Mouse (Mus musculus) intestine, postnatal 0 days (tissue): ENCODE measurements around the gene Nap1l4. TPM values are rescaled to one million over a fixed set of nuclear protein-coding genes. Genes with fewer than 3 reads are reported as not detected.

ENCODE experiments used
- ATAC-seq: fragments of 200-750 bp; cut with Nextera tagmentation; 2 replicates; pipeline ENCODE4 v1.8.0; 2017; ENCODE audit warnings: mild to moderate bottlenecking, moderate TSS enrichment, moderate library complexity
- H3K27ac ChIP-seq: fragments of 300-500 bp; sonication (generic); 2 replicates; pipeline ENCODE4 v1.5.1; 2014; ENCODE audit warnings: mild to moderate bottlenecking, low read depth, low read length, moderate library complexity
- H3K27me3 ChIP-seq: fragments of 300-500 bp; sonication (generic); replicated peaks from 2 replicates; pipeline ENCODE4 v1.6.1; 2014; ENCODE audit warnings: low read length, mixed read lengths; ENCODE audit not compliant: control insufficient read depth, insufficient read depth
- H3K36me3 ChIP-seq: fragments of 300-500 bp; sonication (generic); 2 replicates; pipeline ENCODE4 v1.6.1; 2014; ENCODE audit warnings: mild to moderate bottlenecking, moderate library complexity; ENCODE audit not compliant: control insufficient read depth, insufficient read depth
- H3K4me1 ChIP-seq: fragments of 300-500 bp; sonication (generic); replicated peaks from 2 replicates; pipeline ENCODE4 v1.6.1; 2014; ENCODE audit warnings: antibody characterized with exemption, low read length, mixed read lengths; ENCODE audit not compliant: control insufficient read depth, insufficient read depth
- H3K4me2 ChIP-seq: fragments of 300-500 bp; sonication (generic); replicated peaks from 2 replicates; pipeline ENCODE4 v1.6.1; 2014; ENCODE audit warnings: low read depth, mild to moderate bottlenecking, moderate library complexity
- H3K4me3 ChIP-seq: fragments of 300-500 bp; sonication (generic); 2 replicates; pipeline ENCODE4 v1.5.1; 2014; ENCODE audit warnings: low read depth, low read length
- H3K9ac ChIP-seq: fragments of 300-500 bp; sonication (generic); 2 replicates; pipeline ENCODE4 v1.6.1; 2014; ENCODE audit warnings: mild to moderate bottlenecking, low read depth, low read length
- H3K9me3 ChIP-seq: fragments of 300-500 bp; sonication (generic); 2 replicates; pipeline ENCODE4 v1.6.1; 2016; ENCODE audit warnings: mixed run types; ENCODE audit not compliant: control insufficient read depth
- CTCF ChIP-seq: sonication (generic); IDR thresholded peaks from 2 replicates; pipeline ENCODE4 v1.5.1; 2016; ENCODE audit warnings: low read depth, mild to moderate bottlenecking, control low read depth, antibody characterized with exemption, moderate library complexity
- WGBS: fragments of 180-500 bp; shearing (Covaris S2); extraction: QIAGEN DNeasy Blood & Tissue Kit; methylation state at CpG from one replicate; pipeline ENCODE4 v1.1.7; 2014; 5-methylcytosine and 5-hydroxymethylcytosine counted together
- polyA plus RNA-seq: library from polyadenylated mRNA; unstranded; fragments of >200 nt; fragmentation: Nextera tagmentation; extraction: Ambion mirVana; gene quantifications from 2 replicates; pipeline ENCODE4 v1.2.1, GENCODE M21; 2015

The Nap1l4 gene
- polyA plus RNA-seq, 1 experiment from 2014 or later, result 79.9 TPM

GRCm38 (mm10) chr7:143583025-143583424, 34.1 kb upstream of the Nap1l4 start:
- H3K27me3 ChIP-seq, result no peaks in the 10 kb centered on the region
- no peaks in the 10 kb centered on the region for H3K4me1 ChIP-seq
- ATAC-seq, result no peak
- no peaks in the 10 kb centered on the region for H3K9me3 ChIP-seq
- no peak overlapping the region for H3K4me2 ChIP-seq
- peaks cover 81% of the 10 kb centered on the region for H3K36me3 ChIP-seq
- TF ChIP-seq CTCF, result no peak
- no peak overlapping the region for H3K27ac ChIP-seq
- no peak overlapping the region for H3K4me3 ChIP-seq
- 89% methylated on average over 5 of the region's 5 CpGs for WGBS
- H3K9ac ChIP-seq, result no peak overlapping the region

GRCm38 (mm10) chr7:143575751-143576150, 26.8 kb upstream of the Nap1l4 start:
- Histone ChIP-seq H3K4me2 (no peak overlapping the region), H3K4me3 (no peak overlapping the region), H3K9ac (no peak overlapping the region), H3K27ac (no peak overlapping the region), H3K9me3 (no peaks in the 10 kb centered on the region), H3K4me1 (no peaks in the 10 kb centered on the region), H3K27me3 (no peaks in the 10 kb centered on the region), H3K36me3 (peaks cover 90% of the 10 kb centered on the region)
- TF ChIP-seq CTCF, result no peak
- no peak for ATAC-seq
- 92% methylated on average over 11 of the region's 11 CpGs for WGBS

GRCm38 (mm10) chr7:143565648-143566039, 16.7 kb upstream of the Nap1l4 start:
- H3K27ac ChIP-seq, result no peak overlapping the region
- no peaks in the 10 kb centered on the region for H3K27me3 ChIP-seq
- H3K9me3 ChIP-seq, result no peaks in the 10 kb centered on the region
- no peak for ATAC-seq
- TF ChIP-seq CTCF, result no peak
- no peak overlapping the region for H3K9ac ChIP-seq
- H3K36me3 ChIP-seq, result peaks cover 85% of the 10 kb centered on the region
- WGBS, result 76% methylated on average over 3 of the region's 3 CpGs
- no peak overlapping the region for H3K4me3 ChIP-seq
- no peak overlapping the region for H3K4me2 ChIP-seq
- H3K4me1 ChIP-seq, result no peaks in the 10 kb centered on the region

GRCm38 (mm10) chr7:143565015-143565647, 16.2 kb upstream of the Nap1l4 start:
- 95% methylated on average over 6 of the region's 6 CpGs for WGBS
- Histone ChIP-seq H3K27ac (no peak overlapping the region), H3K4me1 (no peaks in the 10 kb centered on the region), H3K36me3 (peaks cover 85% of the 10 kb centered on the region), H3K4me2 (no peak overlapping the region), H3K9ac (no peak overlapping the region), H3K4me3 (no peak overlapping the region), H3K9me3 (no peaks in the 10 kb centered on the region), H3K27me3 (no peaks in the 10 kb centered on the region)
- no peak for ATAC-seq
- TF ChIP-seq CTCF, result no peak

- TF ChIP-seq CTCF, result no peak
- peaks cover 85% of the 10 kb centered on the region for H3K36me3 ChIP-seq
- no peaks in the 10 kb centered on the region for H3K4me1 ChIP-seq
- no peaks in the 10 kb centered on the region for H3K27me3 ChIP-seq
- ATAC-seq, result no peak
- H3K27ac ChIP-seq, result no peak overlapping the region
- H3K4me2 ChIP-seq, result no peak overlapping the region
- H3K9me3 ChIP-seq, result no peaks in the 10 kb centered on the region
- H3K9ac ChIP-seq, result no peak overlapping the region
- H3K4me3 ChIP-seq, result no peak overlapping the region
- 83% methylated on average over 5 of the region's 5 CpGs for WGBS
Measured at GRCm38 (mm10) chr7:143563787-143564186, 14.9 kb upstream of the Nap1l4 start.

- peaks cover 67% of the 10 kb centered on the region for H3K36me3 ChIP-seq
- H3K4me2 ChIP-seq, result no peak overlapping the region
- no peaks in the 10 kb centered on the region for H3K27me3 ChIP-seq
- 84% methylated on average over 7 of the region's 7 CpGs for WGBS
- H3K4me3 ChIP-seq, result no peak overlapping the region
- no peak overlapping the region for H3K9ac ChIP-seq
- TF ChIP-seq CTCF, result no peak
- no peak overlapping the region for H3K27ac ChIP-seq
- no peaks in the 10 kb centered on the region for H3K4me1 ChIP-seq
- no peak for ATAC-seq
- H3K9me3 ChIP-seq, result no peaks in the 10 kb centered on the region
Measured at GRCm38 (mm10) chr7:143557616-143558015, 8.7 kb upstream of the Nap1l4 start.
